Mouse (Mus musculus) neural tube, embryonic 15.5 days (tissue): Measurements from ENCODE around the gene Spout1. TPM values are rescaled to one million over a fixed set of nuclear protein-coding genes. Genes with fewer than 3 reads are reported as not detected.

Experiments used
- ATAC-seq: fragments of 200-750 bp; cut with Nextera tagmentation; 2 replicates; pipeline ENCODE4 v1.8.0; 2017; ENCODE audit warnings: mild to moderate bottlenecking, moderate TSS enrichment, moderate library complexity; ENCODE audit not compliant: low FRiP score
- H3K27ac ChIP-seq: fragments of 300-500 bp; sonication (generic); replicated peaks from 2 replicates; pipeline ENCODE4 v1.5.1; 2015; ENCODE audit warnings: mild to moderate bottlenecking, inconsistent platforms
- H3K27me3 ChIP-seq: fragments of 300-500 bp; sonication (generic); replicated peaks from 2 replicates; pipeline ENCODE4 v1.6.1; 2015; ENCODE audit warnings: inconsistent platforms
- H3K36me3 ChIP-seq: fragments of 300-500 bp; sonication (generic); 2 replicates; pipeline ENCODE4 v1.6.1; 2015; ENCODE audit warnings: inconsistent platforms
- H3K4me1 ChIP-seq: fragments of 300-500 bp; sonication (generic); 2 replicates; pipeline ENCODE4 v1.6.1; 2015; ENCODE audit warnings: inconsistent platforms
- H3K4me2 ChIP-seq: fragments of 300-500 bp; sonication (generic); 2 replicates; pipeline ENCODE4 v1.6.1; 2015; ENCODE audit warnings: inconsistent platforms, mild to moderate bottlenecking, moderate library complexity
- H3K4me3 ChIP-seq: fragments of 300-500 bp; sonication (generic); replicated peaks from 2 replicates; pipeline ENCODE4 v1.5.1; 2015; ENCODE audit warnings: mild to moderate bottlenecking, inconsistent platforms
- H3K9ac ChIP-seq: fragments of 300-500 bp; sonication (generic); replicated peaks from 2 replicates; pipeline ENCODE4 v1.6.1; 2015; ENCODE audit warnings: mild to moderate bottlenecking, inconsistent platforms
- H3K9me3 ChIP-seq: fragments of 300-500 bp; sonication (generic); replicated peaks from 2 replicates; pipeline ENCODE4 v1.6.1; 2016; ENCODE audit warnings: inconsistent platforms
- WGBS: fragments of 180-500 bp; shearing (Covaris S2); methylation state at CpG from one replicate; pipeline ENCODE4 v1.1.7; 2015; ENCODE audit warnings: mixed read lengths; 5-methylcytosine and 5-hydroxymethylcytosine counted together
- polyA plus RNA-seq: library from polyadenylated mRNA; unstranded; fragments of >200 nt; fragmentation: Nextera tagmentation; extraction: Ambion mirVana; gene quantifications from 2 replicates; pipeline ENCODE4 v1.2.1, GENCODE M21; 2015

The Spout1 gene
- 70.5 and 72.5 TPM in 2 replicates for polyA plus RNA-seq

GRCm38 (mm10) chr2:30177700-30178675, at the start of gene Spout1:
Gene Spout1 (minus strand): TSS chr2:30178459.
- Histone ChIP-seq H3K4me2 (peak within 1 kb of the TSS; percentile 92), H3K9me3 (no peaks in the 10 kb centered on the region), H3K4me1 (peaks cover 25% of the 10 kb centered on the region), H3K9ac (peak within 1 kb of the TSS; percentile 75), H3K27ac (peak within 1 kb of the TSS; percentile 78), H3K36me3 (peaks cover 38% of the 10 kb centered on the region), H3K27me3 (no peaks in the 10 kb centered on the region), H3K4me3 (peak within 1 kb of the TSS; percentile 70)
- ATAC-seq, result peak; percentile 99
- WGBS, result 3% methylated on average over 53 of the region's 54 CpGs

- WGBS, result 96% methylated on average over 5 of the region's 5 CpGs
- Histone ChIP-seq H3K9me3 (no peaks in the 10 kb centered on the region), H3K27ac (no peak overlapping the region), H3K9ac (no peak overlapping the region), H3K36me3 (no peaks in the 10 kb centered on the region), H3K4me3 (no peak overlapping the region), H3K4me2 (no peak overlapping the region), H3K27me3 (no peaks in the 10 kb centered on the region), H3K4me1 (no peaks in the 10 kb centered on the region)
- ATAC-seq, result no peak
Measured at GRCm38 (mm10) chr2:30216293-30216692, 38.0 kb upstream of the Spout1 start.

GRCm38 (mm10) chr2:30215493-30215892, 37.2 kb upstream of the Spout1 start:
- no peaks in the 10 kb centered on the region for H3K36me3 ChIP-seq
- no peaks in the 10 kb centered on the region for H3K9me3 ChIP-seq
- 83% methylated on average over 6 of the region's 6 CpGs for WGBS
- no peak overlapping the region for H3K4me3 ChIP-seq
- no peak overlapping the region for H3K9ac ChIP-seq
- no peaks in the 10 kb centered on the region for H3K27me3 ChIP-seq
- H3K4me2 ChIP-seq, result no peak overlapping the region
- no peak overlapping the region for H3K27ac ChIP-seq
- no peaks in the 10 kb centered on the region for H3K4me1 ChIP-seq
- ATAC-seq, result no peak

- Histone ChIP-seq H3K36me3 (no peaks in the 10 kb centered on the region), H3K4me2 (no peak overlapping the region), H3K27ac (no peak overlapping the region), H3K27me3 (no peaks in the 10 kb centered on the region), H3K4me1 (no peaks in the 10 kb centered on the region), H3K9me3 (no peaks in the 10 kb centered on the region), H3K4me3 (no peak overlapping the region), H3K9ac (no peak overlapping the region)
- 82% methylated on average over 3 of the region's 3 CpGs for WGBS
- ATAC-seq, result no peak
Measured at GRCm38 (mm10) chr2:30214745-30215144, 36.5 kb upstream of the Spout1 start.

GRCm38 (mm10) chr2:30212951-30213350, 34.7 kb upstream of the Spout1 start:
- ATAC-seq, result no peak
- no peaks in the 10 kb centered on the region for H3K36me3 ChIP-seq
- H3K4me3 ChIP-seq, result no peak overlapping the region
- no peak overlapping the region for H3K27ac ChIP-seq
- no peaks in the 10 kb centered on the region for H3K4me1 ChIP-seq
- H3K9me3 ChIP-seq, result no peaks in the 10 kb centered on the region
- no peak overlapping the region for H3K9ac ChIP-seq
- H3K4me2 ChIP-seq, result no peak overlapping the region
- H3K27me3 ChIP-seq, result no peaks in the 10 kb centered on the region
- WGBS, result 70% methylated on average over 1 of the region's 1 CpGs

- H3K4me3 ChIP-seq, result no peak overlapping the region
- H3K4me1 ChIP-seq, result no peaks in the 10 kb centered on the region
- no peak for ATAC-seq
- WGBS, result 75% methylated on average over 4 of the region's 4 CpGs
- H3K27me3 ChIP-seq, result no peaks in the 10 kb centered on the region
- H3K27ac ChIP-seq, result no peak overlapping the region
- no peaks in the 10 kb centered on the region for H3K9me3 ChIP-seq
- H3K9ac ChIP-seq, result no peak overlapping the region
- H3K36me3 ChIP-seq, result no peaks in the 10 kb centered on the region
- H3K4me2 ChIP-seq, result no peak overlapping the region
Measured at GRCm38 (mm10) chr2:30212169-30212545, 33.9 kb upstream of the Spout1 start.

- Histone ChIP-seq H3K36me3 (no peaks in the 10 kb centered on the region), H3K9ac (no peak overlapping the region), H3K27me3 (no peaks in the 10 kb centered on the region), H3K27ac (no peak overlapping the region), H3K4me1 (peaks cover 4% of the 10 kb centered on the region), H3K4me2 (no peak overlapping the region), H3K9me3 (no peaks in the 10 kb centered on the region), H3K4me3 (no peak overlapping the region)
- no peak for ATAC-seq
- 59% methylated on average over 6 of the region's 6 CpGs for WGBS
Measured at GRCm38 (mm10) chr2:30211408-30212168, 33.3 kb upstream of the Spout1 start.

GRCm38 (mm10) chr2:30207886-30208285, 29.6 kb upstream of the Spout1 start:
- Histone ChIP-seq H3K27me3 (no peaks in the 10 kb centered on the region), H3K9ac (no peak overlapping the region), H3K4me2 (no peak overlapping the region), H3K4me3 (no peak overlapping the region), H3K4me1 (peaks cover 22% of the 10 kb centered on the region), H3K36me3 (no peaks in the 10 kb centered on the region), H3K27ac (no peak overlapping the region), H3K9me3 (no peaks in the 10 kb centered on the region)
- WGBS, result 76% methylated on average over 5 of the region's 5 CpGs
- ATAC-seq, result no peak

GRCm38 (mm10) chr2:30207401-30207800, 29.1 kb upstream of the Spout1 start:
- H3K4me3 ChIP-seq, result no peak overlapping the region
- H3K9me3 ChIP-seq, result no peaks in the 10 kb centered on the region
- no peak overlapping the region for H3K4me2 ChIP-seq
- peaks cover 22% of the 10 kb centered on the region for H3K4me1 ChIP-seq
- no peak for ATAC-seq
- WGBS, result 95% methylated on average over 4 of the region's 4 CpGs
- H3K27me3 ChIP-seq, result no peaks in the 10 kb centered on the region
- H3K27ac ChIP-seq, result no peak overlapping the region
- 0 out of 2 replicates have a peak overlapping the region, but pooled peaks have one; percentile 5 for H3K9ac ChIP-seq
- no peaks in the 10 kb centered on the region for H3K36me3 ChIP-seq

- Histone ChIP-seq H3K4me1 (peaks cover 22% of the 10 kb centered on the region), H3K27ac (peak within 1 kb of the TSS; percentile 86), H3K9ac (peak within 1 kb of the TSS; percentile 67), H3K4me2 (peak within 1 kb of the TSS; percentile 90), H3K36me3 (no peaks in the 10 kb centered on the region), H3K9me3 (no peaks in the 10 kb centered on the region), H3K4me3 (peak within 1 kb of the TSS; percentile 85), H3K27me3 (no peaks in the 10 kb centered on the region)
- ATAC-seq, result peak; percentile 98
- WGBS, result under 1% methylated on average over 44 of the region's 44 CpGs
Measured at GRCm38 (mm10) chr2:30205629-30206357, 27.5 kb upstream of the Spout1 start, which contains the start of gene Kyat1. Gene Kyat1 (minus strand): TSS chr2:30205847.

- Histone ChIP-seq H3K27ac (peak overlapping the region; percentile 86), H3K9ac (peak overlapping the region; percentile 67), H3K4me3 (peak overlapping the region; percentile 85), H3K4me2 (peak overlapping the region; percentile 90), H3K27me3 (no peaks in the 10 kb centered on the region), H3K9me3 (no peaks in the 10 kb centered on the region), H3K36me3 (no peaks in the 10 kb centered on the region), H3K4me1 (peaks cover 22% of the 10 kb centered on the region)
- ATAC-seq, result peak; percentile 76
- WGBS, result 0% methylated on average over 13 of the region's 13 CpGs
Measured at GRCm38 (mm10) chr2:30205255-30205628, 27.0 kb upstream of the Spout1 start.
